Mouse (Mus musculus) ES-E14 (cell line): ENCODE measurements around the gene Dnm1. TPM values are rescaled to one million over a fixed set of nuclear protein-coding genes. Genes with fewer than 3 reads are reported as not detected.

ENCODE experiments used
- DNase-seq: peaks from one replicate; pipeline ENCODE4 v3.0.0-alpha.2; 2013; ENCODE audit warnings: low read depth, low spot score
- H3K27ac ChIP-seq: 2 replicates; pipeline ENCODE4 v1.5.1; 2012; ENCODE audit warnings: low read depth, mild to moderate bottlenecking, low read length, moderate library complexity, mixed read lengths; ENCODE audit not compliant: poor library complexity, insufficient read depth, severe bottlenecking
- H3K36me3 ChIP-seq: 2 replicates; pipeline ENCODE4 v1.6.1; 2012; ENCODE audit warnings: mild to moderate bottlenecking, low read length, moderate library complexity, mixed read lengths; ENCODE audit not compliant: control insufficient read depth, poor library complexity, insufficient read depth, severe bottlenecking
- H3K4me1 ChIP-seq, 2 experiments: fragments of 150-350 bp in 1 of 2; sonication (generic) in 1 of 2; 2 replicates each; pipeline ENCODE4 v1.6.1; 2012; ENCODE audit warnings: low read length in 2 of 2, mild to moderate bottlenecking in 1 of 2, mixed read lengths in 1 of 2; ENCODE audit not compliant: control insufficient read depth in 2 of 2, insufficient read depth in 2 of 2, poor library complexity in 1 of 2
- H3K4me3 ChIP-seq, 2 experiments: fragments of 150-350 bp in 1 of 2; sonication (generic) in 1 of 2; 2 replicates each; pipeline ENCODE4 v1.5.1; 2012; ENCODE audit warnings: low read length in 2 of 2, low read depth in 1 of 2, mild to moderate bottlenecking in 1 of 2, mixed read lengths in 1 of 2; ENCODE audit not compliant: insufficient read depth in 1 of 2, poor library complexity in 1 of 2, severe bottlenecking in 1 of 2
- H3K9ac ChIP-seq: 2 replicates; pipeline ENCODE4 v1.6.1; 2012; ENCODE audit warnings: low read depth, mild to moderate bottlenecking, low read length, mixed read lengths; ENCODE audit not compliant: poor library complexity, insufficient read depth, severe bottlenecking
- H3K9me3 ChIP-seq: fragments of 150-350 bp; sonication (generic); 2 replicates; pipeline ENCODE4 v1.6.1; 2012; ENCODE audit warnings: low read depth, mild to moderate bottlenecking, low read length; ENCODE audit not compliant: control insufficient read depth, insufficient read depth
- CHD2 ChIP-seq: IDR thresholded peaks from 2 replicates; pipeline ENCODE4 v1.6.1; 2014; ENCODE audit warnings: mild to moderate bottlenecking, low read depth, low read length, inconsistent platforms
- HCFC1 ChIP-seq: IDR thresholded peaks from 2 replicates; pipeline ENCODE4 v1.6.1; 2012; ENCODE audit warnings: low read length, inconsistent platforms, borderline replicate concordance; ENCODE audit not compliant: insufficient read depth
- MAFK ChIP-seq: IDR thresholded peaks from 2 replicates; pipeline ENCODE4 v1.6.1; 2014; ENCODE audit warnings: mild to moderate bottlenecking, low read depth, low read length, inconsistent platforms; ENCODE audit not compliant: insufficient read depth
- ZC3H11A ChIP-seq: IDR thresholded peaks from 2 replicates; pipeline ENCODE4 v1.6.1; 2012; ENCODE audit warnings: low read depth, mild to moderate bottlenecking, inconsistent platforms, low read length, borderline replicate concordance
- ZNF384 ChIP-seq: IDR thresholded peaks from 2 replicates; pipeline ENCODE4 v1.6.1; 2012; ENCODE audit warnings: low read depth, low read length, inconsistent platforms
- in situ Hi-C, 2 experiments: fragments of 600-800 bp; cut with MboI; formaldehyde crosslinking; loops; one replicate each; pipeline ENCODE4 v1.15.1; 2025; ENCODE audit warnings: low sequenced_read_pairs in 2 of 2, inconsistent platforms in 1 of 2; ENCODE audit not compliant: unreplicated experiment in 2 of 2
- total RNA-seq: library from RNA; depleted of rRNA; stranded (reverse); fragments of 300-350 nt; gene quantifications from 2 replicates; pipeline ENCODE4 v1.2.3, GENCODE M21; 2012

Gene Dnm1
- total RNA-seq, 1 experiment: 1.5 TPM

DNA sequence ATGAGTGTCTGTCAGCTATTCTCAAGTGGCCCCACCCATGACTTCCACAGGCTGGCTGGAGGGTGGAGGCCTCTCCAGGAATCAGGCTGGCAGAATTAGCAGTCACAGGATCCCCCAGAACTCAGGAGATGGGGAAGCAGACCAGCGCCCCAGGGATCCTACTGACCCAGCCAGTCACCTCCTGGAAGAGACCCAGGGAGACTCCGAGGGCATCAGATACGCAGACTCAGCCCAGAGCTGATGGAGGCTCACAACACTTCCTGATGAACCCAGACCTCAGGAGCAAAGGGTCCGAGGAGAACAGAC lies 11.6 kb downstream of the Dnm1 start:
- Histone ChIP-seq H3K36me3 (no peaks in the 10 kb centered on the region), H3K9me3 (no peaks in the 10 kb centered on the region), H3K27ac (no peak overlapping the region), H3K4me3 (no peak overlapping the region), H3K4me1 (peaks cover 0 to 6% of the 10 kb centered on the region in 2 experiments; a peak in 1 of 4 replicates), H3K9ac (no peak overlapping the region)
- no peak for DNase-seq
- TF ChIP-seq MAFK: no peak
- TF ChIP-seq CHD2: no peak
- TF ChIP-seq ZC3H11A: no peak
- no peak for TF ChIP-seq ZNF384
- in situ Hi-C loops: no loop called here

DNA sequence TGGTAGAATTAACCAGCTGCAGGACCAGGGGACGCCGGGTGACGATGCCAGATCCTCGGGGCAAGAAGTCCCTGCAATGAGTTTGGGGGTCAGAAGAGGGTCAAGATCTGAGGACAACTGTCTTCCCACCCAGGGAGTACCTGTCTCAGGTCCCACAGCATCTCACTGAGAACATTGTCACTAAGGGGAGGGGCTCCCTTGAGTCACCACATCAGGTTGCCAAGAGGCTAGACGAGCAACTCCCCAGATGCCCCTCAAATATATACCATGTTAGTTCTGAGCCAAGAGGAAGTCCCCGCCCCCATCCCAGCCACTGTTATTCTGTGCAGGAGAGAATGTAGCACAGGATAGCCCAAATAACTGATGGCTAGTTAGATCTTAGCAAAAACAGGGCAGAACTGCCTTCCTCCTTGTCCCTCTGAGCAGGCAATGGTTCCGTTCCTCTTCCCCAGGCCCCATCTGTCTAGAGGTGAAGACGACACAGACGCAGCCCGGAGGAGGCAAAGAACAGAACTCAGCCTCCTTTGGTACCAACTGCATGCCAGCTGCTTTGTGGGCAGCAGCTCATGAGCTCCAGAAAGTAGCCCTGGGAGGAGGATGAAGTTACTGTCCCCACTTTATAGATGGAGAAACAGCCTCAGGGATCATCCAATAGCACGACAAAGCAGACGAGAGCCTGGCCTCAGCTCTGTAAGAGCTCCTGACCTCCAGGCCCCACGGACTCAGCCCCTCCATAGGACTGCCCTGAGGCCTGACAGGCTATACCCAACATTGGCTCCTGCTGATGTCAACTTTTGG lies 12.1 kb downstream of the Dnm1 start:
- TF ChIP-seq ZNF384: no peak
- no peak for TF ChIP-seq HCFC1
- no peak for TF ChIP-seq CHD2
- TF ChIP-seq MAFK: no peak
- no peak for TF ChIP-seq ZC3H11A
- Histone ChIP-seq H3K4me3 (no peak overlapping the region), H3K9me3 (no peaks in the 10 kb centered on the region), H3K36me3 (no peaks in the 10 kb centered on the region), H3K27ac (no peak overlapping the region), H3K9ac (no peak overlapping the region), H3K4me1 (peaks cover 0 to 6% of the 10 kb centered on the region in 2 experiments; a peak in 1 of 4 replicates)
- in situ Hi-C loops: no loop called here
- no peak for DNase-seq

DNA sequence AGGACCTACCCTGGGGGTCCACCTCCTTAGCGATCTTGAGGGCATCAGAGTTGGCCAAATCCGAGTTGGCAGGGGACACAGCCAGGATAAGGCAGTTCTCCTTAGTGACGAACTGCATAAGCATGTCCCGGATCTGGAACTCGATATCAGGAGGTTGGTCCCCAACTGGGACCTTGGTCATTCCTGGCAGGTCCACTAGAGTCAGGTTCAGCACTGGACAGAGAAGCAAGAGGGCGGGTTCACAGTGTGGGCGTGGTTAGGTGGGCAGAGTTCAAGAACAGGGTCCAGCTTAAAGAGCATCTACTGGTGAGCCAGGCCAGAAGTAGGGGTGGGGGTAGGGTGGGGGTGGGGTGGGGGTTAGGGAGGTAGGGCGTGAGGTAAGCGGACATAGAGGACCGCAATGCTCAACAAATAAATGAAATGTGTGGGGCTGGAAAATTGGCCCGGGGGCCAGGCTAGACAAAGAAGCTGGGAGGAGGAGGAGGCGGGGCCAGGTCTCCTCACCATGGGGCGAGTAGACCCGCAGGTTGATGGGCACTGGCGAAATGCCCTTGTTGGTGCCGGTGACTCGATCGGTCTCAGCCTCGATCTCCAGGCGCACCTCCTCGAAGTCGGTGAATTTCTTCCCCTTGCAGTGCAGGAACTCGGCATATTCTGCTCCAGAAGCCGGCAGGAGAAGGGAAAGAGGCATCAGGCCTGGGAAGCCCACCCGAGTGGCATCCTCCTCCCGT lies 13.1 kb downstream of the Dnm1 start:
- peaks cover 0 to 6% of the 10 kb centered on the region in 2 experiments; a peak in 1 of 4 replicates for H3K4me1 ChIP-seq
- no peak overlapping the region for H3K4me3 ChIP-seq
- no peak overlapping the region for H3K9ac ChIP-seq
- TF ChIP-seq ZC3H11A (no peak), CHD2 (no peak), MAFK (no peak), HCFC1 (no peak)
- no peaks in the 10 kb centered on the region for H3K9me3 ChIP-seq
- DNase-seq: no peak
- no peak overlapping the region for H3K27ac ChIP-seq
- in situ Hi-C loops: no loop called here
- H3K36me3 ChIP-seq: no peaks in the 10 kb centered on the region

DNA sequence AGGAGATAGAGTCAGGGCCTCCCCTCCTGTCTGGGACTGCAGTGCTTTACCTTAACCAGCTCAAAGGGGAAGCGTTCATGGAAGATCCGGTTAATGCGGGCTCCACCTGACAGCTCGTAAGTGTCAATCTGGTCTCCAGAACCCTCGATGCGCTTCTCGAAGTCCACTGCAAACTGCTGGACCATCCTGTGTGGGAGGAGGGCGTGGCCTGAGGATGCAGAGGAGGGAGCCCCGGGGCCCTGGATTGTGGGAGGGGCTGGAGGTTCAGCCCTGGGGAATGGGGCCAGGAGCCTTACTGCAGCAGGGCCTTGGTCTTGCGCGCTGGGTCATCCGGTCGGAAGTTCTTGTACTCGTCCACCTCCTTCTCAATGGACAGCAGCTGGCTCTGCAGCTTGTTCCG lies 17.2 kb downstream of the Dnm1 start:
- TF ChIP-seq ZC3H11A (no peak), ZNF384 (no peak), CHD2 (no peak), MAFK (no peak), HCFC1 (no peak)
- Histone ChIP-seq H3K4me3 (no peak overlapping the region), H3K9ac (no peak overlapping the region), H3K9me3 (no peaks in the 10 kb centered on the region), H3K36me3 (no peaks in the 10 kb centered on the region), H3K4me1 (peaks cover 0 to 3% of the 10 kb centered on the region in 2 experiments; a peak in 1 of 4 replicates), H3K27ac (no peak overlapping the region)
- DNase-seq: no peak
- in situ Hi-C loops: no loop called here
